Mouse (Mus musculus) CH12F3 (cell line): ENCODE measurements at regions not wholly inside any gene's neighbourhood (a gene's known extent, or its start where the extent isn't known, plus 50 kb on each side); places are given as distances from the start of the nearest gene placed in this dataset.

Experiments
- in situ Hi-C: fragments of 300-500 bp; cut with MboI; formaldehyde crosslinking; loops from 2 replicates; pipeline ENCODE4 v1.14.3; 2020; ENCODE audit warnings: low sequenced_read_pairs

DNA sequence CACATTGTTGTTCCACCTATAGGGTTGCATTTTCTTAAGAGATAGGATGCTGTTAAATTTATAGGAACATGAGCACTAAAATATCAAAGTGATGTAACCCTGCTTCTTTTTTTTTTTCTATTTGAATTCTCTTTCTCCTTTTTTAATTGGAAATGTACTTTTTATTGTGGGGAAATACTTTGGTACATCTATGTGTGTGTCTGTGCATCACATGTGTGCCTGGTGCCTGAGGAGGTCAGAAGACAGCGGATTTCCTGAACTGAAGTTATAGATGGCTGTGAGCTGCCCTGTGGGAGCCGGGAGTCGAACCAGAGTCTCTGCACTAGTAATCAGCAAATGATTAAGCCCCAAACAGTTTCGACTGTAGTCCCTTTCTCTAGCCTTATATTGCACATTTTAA, 180.7 kb downstream of the Ifng start:
- in situ Hi-C loops: no loop called here

GRCm38 (mm10) chr10:118622131-118622530, 181.3 kb downstream of the Ifng start:
- in situ Hi-C loops: no loop called here

DNA sequence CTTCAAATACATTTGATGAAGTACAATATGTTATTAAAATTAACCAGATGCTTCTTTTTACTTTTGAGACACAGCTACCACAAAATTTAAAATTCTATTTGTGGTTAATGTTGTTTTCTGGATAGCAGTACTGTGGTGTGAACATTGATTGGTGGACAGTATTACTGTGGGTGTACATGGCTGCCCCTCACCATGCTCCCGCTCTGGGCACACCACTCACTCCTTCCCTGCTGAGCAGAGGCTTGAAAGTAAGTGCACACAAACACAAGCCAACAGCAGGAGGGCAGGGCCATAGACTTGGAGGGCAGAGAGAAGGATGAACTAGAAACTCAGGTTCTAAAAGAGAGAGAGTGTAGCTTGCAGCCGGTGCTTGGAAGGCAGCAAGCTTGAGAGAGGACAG, 182.1 kb downstream of the Ifng start:
- in situ Hi-C loops: no loop called here

DNA sequence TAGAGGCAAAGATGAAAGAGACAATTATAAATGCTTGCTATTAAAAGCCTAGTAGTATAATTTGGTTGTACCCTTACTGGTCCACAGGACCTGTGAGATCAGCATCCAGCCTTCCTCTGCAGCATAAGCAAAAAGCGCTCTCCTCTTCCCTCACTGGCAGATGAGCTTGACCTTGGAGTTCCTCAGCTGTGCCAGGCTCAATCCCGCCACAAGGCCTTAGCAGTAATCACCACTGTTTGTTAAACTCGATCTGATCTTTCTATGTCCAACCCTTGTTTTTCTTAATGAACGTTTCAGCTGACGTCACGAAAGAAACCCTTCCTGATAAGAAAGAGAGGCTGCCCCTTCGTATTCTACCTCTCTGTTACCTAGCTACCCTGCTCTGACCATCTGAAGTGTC, 183.5 kb downstream of the Ifng start:
- in situ Hi-C loops: no loop called here

- in situ Hi-C loops: no loop called here
These were observed 187.2 kb downstream of the Ifng start for GRCm38 (mm10) chr10:118628000-118628399.

DNA sequence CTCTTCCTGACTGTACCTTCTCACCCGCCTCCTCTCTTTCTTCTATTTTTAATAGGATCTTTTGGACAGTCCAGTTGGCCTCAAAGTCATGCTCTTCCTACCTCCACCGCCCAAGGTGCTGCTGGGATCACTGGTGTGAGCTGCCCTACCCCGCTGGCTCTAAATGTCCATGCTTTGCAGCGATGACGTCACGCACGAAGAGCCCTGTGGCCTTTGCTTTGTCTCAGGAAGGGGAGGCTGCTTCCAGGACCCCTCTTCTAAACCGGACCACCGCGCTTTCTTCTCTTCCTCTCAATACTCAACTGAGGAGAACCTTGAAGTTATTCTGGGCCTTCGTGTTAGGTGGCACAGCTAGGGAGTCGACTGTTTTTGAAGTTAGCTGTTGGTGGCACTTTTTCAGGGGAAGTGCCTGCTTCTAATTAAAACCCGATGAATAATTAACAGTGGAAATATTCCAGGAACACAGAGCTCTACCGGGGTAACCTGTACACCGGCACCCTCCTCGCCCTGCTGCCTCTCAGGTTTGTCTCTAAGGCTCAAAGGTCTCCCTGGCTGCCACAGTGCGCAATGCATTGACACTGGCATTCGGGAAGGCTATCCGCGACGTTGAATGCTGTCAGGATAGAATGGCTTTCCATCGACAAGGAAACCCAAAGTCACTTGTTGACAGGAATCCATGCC, 188.7 kb downstream of the Ifng start:
- in situ Hi-C loops: no loop called here

- in situ Hi-C loops: no loop called here
These were observed 190.9 kb downstream of the Ifng start for GRCm38 (mm10) chr10:118631786-118632185.

GRCm38 (mm10) chr10:118632187-118632586, 191.3 kb downstream of the Ifng start:
- in situ Hi-C loops: no loop called here

GRCm38 (mm10) chr10:118633429-118633828, 192.6 kb downstream of the Ifng start:
- in situ Hi-C loops: no loop called here

- in situ Hi-C loops: no loop called here
These were observed 198.3 kb downstream of the Ifng start for GRCm38 (mm10) chr10:118639097-118639496.

DNA sequence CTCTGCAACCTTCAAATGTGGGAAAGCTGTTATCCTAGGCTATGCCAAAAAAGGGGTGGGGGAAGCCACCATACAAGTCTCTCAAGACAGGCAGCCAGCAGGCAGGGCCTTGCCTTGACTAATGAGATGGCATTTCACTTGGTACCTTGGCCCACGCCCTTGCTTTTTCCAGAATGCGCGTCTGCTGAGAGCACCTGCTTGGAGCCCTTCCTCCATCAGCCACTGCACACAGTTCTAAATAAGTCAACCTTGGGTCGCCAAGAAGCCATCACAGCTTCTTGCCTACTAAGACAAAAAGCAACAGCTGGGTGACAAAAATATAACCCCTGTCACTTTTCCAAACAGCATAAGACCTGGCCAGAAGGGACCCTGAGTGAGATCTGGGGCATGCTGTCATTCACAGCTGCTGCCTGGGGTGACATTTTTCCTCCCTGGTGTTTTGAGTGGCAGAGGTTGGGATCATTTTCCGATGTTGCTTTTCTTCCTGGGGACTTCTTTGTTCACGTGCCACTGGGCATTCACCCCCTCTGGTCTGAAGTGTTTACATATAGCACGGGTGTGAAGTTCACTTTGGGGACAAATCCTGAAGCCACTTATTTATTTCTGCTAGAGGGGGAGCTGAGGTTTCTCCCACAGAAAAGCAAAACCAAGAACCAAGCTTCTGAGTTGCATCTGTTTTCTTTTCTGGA, 199.4 kb downstream of the Ifng start:
- in situ Hi-C loops: no loop called here

- in situ Hi-C loops: no loop called here
These were observed 200.1 kb downstream of the Ifng start for GRCm38 (mm10) chr10:118640810-118641427.

DNA sequence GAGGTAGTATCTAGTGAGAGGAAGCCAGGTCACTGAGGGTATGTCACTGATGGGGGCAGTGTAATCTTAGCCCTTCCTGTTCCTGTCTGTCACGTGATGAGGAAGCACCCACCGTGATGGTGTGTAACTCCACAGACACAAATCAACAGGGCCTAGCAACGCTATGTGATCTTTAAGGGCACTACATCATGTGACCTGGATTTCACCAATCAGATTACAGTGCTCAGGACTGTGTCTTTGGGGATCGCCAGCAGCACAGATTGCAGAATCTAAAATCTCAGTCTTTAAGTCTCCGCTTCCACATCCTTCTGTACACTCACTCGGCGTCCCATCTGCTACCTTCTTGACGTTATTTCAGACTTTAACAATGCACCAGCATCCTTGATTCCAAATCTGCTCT, 202.8 kb downstream of the Ifng start:
- in situ Hi-C loops: no loop called here

- in situ Hi-C loops: no loop called here
These were observed 207.3 kb downstream of the Ifng start for GRCm38 (mm10) chr10:118648111-118648510.

GRCm38 (mm10) chr10:118656561-118656960, 213.4 kb downstream of the Dyrk2 start:
- in situ Hi-C loops: no loop called here

GRCm38 (mm10) chr10:118666009-118666408, 204.0 kb downstream of the Dyrk2 start:
- in situ Hi-C loops: no loop called here

- in situ Hi-C loops: no loop called here
These were observed 194.1 kb downstream of the Dyrk2 start for GRCm38 (mm10) chr10:118675816-118676465.

GRCm38 (mm10) chr10:118678750-118679418, 191.1 kb downstream of the Dyrk2 start:
- in situ Hi-C loops: no loop called here

- in situ Hi-C loops: no loop called here
These were observed 190.5 kb downstream of the Dyrk2 start for GRCm38 (mm10) chr10:118679507-118679906.

DNA sequence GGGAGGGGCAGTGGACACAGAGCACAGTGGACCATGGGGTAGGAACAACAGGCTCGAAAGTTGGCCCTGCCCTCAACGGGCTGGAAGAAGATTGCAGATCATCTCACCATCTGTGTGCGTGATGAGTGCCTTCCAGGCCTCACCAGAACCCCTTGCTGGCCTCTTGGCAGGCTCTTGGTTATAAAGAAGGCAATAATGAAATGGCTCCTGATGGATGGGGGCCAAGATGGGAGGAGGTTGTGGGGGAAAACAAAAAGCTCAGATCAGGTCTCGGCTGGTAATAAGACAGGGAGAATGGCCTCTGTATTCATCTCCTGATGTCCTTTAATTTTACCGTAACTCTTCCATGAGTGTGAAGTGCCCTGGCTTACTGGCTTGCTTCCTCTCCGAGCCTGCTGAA, 189.1 kb downstream of the Dyrk2 start:
- in situ Hi-C loops: no loop called here

DNA sequence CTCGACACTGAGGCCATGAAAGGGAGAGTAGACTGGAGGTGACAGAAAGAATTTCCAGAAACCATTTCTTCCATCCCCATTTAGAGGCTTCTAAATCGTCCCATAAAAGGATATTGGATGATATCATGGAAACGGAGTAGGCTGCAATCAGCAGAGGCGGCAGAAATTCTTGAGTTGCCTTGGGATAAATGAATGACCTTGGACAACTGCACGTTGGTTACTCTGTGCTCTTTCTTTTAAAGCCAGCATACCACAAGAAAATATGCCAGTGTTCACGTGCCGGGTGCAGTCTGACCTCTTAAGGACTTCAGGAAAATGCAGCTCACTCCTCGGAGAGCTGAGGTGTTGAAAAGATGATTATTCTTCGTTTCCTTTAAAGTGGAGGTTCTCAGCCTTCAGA, 186.7 kb downstream of the Dyrk2 start:
- in situ Hi-C loops: no loop called here
